Mouse (Mus musculus) left cerebral cortex, postnatal 10 days (tissue): ENCODE measurements around the gene Isy1. TPM values are rescaled to one million over a fixed set of nuclear protein-coding genes. Genes with fewer than 3 reads are reported as not detected.
A peak's percentile ranks its signal among the peaks of the same experiment; 100 is the strongest.
"Not testable (repeated sequence)": the region's sequence is repeated elsewhere in the genome, so short reads cannot be mapped to it uniquely, and the experiment has no call there.

ENCODE experiments used
- DNase-seq, 2 experiments: peaks; one replicate each; pipeline ENCODE4 v3.0.0; 2021 to 2022; ENCODE audit warnings: low spot score in 2 of 2, mixed read lengths in 1 of 2; ENCODE audit errors: extremely low spot score in 1 of 2
- intact Hi-C: fragments of 180-260 bp; cut with DNase I; formaldehyde crosslinking; loops from one replicate; pipeline ENCODE4 v1.15.1; 2025
- total RNA-seq, 2 experiments: library from RNA; stranded (reverse); gene quantifications; 2 replicates each; pipeline ENCODE4 v1.2.3; 2021

Isy1 gene
- total RNA-seq, 2 experiments from 2014 or later: 29.3 to 31.7 TPM

- DNase-seq: no peak
- intact Hi-C loops: no loop called here
Measured at GRCm38 (mm10) chr6:87787108-87787890, 51.3 kb downstream of the Isy1 start.

- DNase-seq: no peak
- intact Hi-C loops: no loop called here
Measured at GRCm38 (mm10) chr6:87786621-87787020, 52.0 kb downstream of the Isy1 start.

GRCm38 (mm10) chr6:87784033-87784432 is 54.6 kb downstream of the Isy1 start:
- no peak for DNase-seq
- intact Hi-C loops: no loop called here

- intact Hi-C loops: no loop called here
- DNase-seq: no peak
Measured at GRCm38 (mm10) chr6:87780546-87781301, 57.9 kb downstream of the Isy1 start.

- no peak for DNase-seq
- intact Hi-C loops: no loop called here
Measured at GRCm38 (mm10) chr6:87779174-87780165, 59.1 kb downstream of the Isy1 start.

- intact Hi-C loops: no loop called here
- DNase-seq: no peak
Measured at GRCm38 (mm10) chr6:87778294-87779173, 60.1 kb downstream of the Isy1 start.

- no peak for DNase-seq
- intact Hi-C loops: no loop called here
Measured at GRCm38 (mm10) chr6:87777842-87778241, 60.8 kb downstream of the Isy1 start, which contains the start of gene Gp9. Gene Gp9 (plus strand): TSS chr6:87778072.

GRCm38 (mm10) chr6:87776663-87777062 is 61.9 kb downstream of the Isy1 start:
- intact Hi-C loops: no loop called here
- DNase-seq: no peak

- intact Hi-C loops: no loop called here
- DNase-seq: no peak
Measured at GRCm38 (mm10) chr6:87775588-87776245, 62.9 kb downstream of the Isy1 start.

- intact Hi-C loops: no loop called here
- no peak for DNase-seq
Measured at GRCm38 (mm10) chr6:87774909-87775308, 63.7 kb downstream of the Isy1 start.

- intact Hi-C loops: no loop called here
- DNase-seq: no peak
Measured at GRCm38 (mm10) chr6:87774466-87774865, 64.1 kb downstream of the Isy1 start.

GRCm38 (mm10) chr6:87770626-87771025 is 68.0 kb downstream of the Isy1 start:
- intact Hi-C loops: no loop called here
- DNase-seq: peak in 1 of 2 experiments; percentile 15

GRCm38 (mm10) chr6:87764296-87764695 is 74.3 kb downstream of the Isy1 start:
- DNase-seq, intact Hi-C loops: not testable (repeated sequence)

Other genes starting within 250 kb of the Isy1 start
- 1 to 10 TPM in 1 of 2 experiments, under 1 TPM in 1; 0.39 to 1.2 TPM for gene Prokr1, start 248.1 kb downstream of the Isy1 start, total RNA-seq
- gene Aplf, start 166.6 kb downstream of the Isy1 start, total RNA-seq: 10 to 100 TPM; 10.8 to 12.8 TPM
- 1 to 10 TPM; 3.5 to 4.2 TPM for gene Efcc1, start 107.9 kb downstream of the Isy1 start, total RNA-seq
- gene Gp9, start 60.7 kb downstream of the Isy1 start, total RNA-seq: under 1 TPM; 0.41 to 0.55 TPM
- 10 to 100 TPM; 17.4 to 17.6 TPM for gene Rab43, start 26.6 kb downstream of the Isy1 start, total RNA-seq
- gene Gm45140, start 3.0 kb downstream of the Isy1 start, total RNA-seq: 1 to 10 TPM; 2.1 to 3.9 TPM
- gene Cnbp, start 12.3 kb upstream of the Isy1 start, total RNA-seq: 100 to 1,000 TPM; 255 TPM
- 100 to 1,000 TPM; 183 to 198 TPM for gene Copg1, start 49.0 kb upstream of the Isy1 start, total RNA-seq
- 10 to 100 TPM; 25.8 to 27.3 TPM for gene Hmces, start 75.1 kb upstream of the Isy1 start, total RNA-seq
- 10 to 100 TPM; 70.6 to 73.5 TPM for gene H1fx, start 142.8 kb upstream of the Isy1 start, total RNA-seq
- gene Rab7, start 206.5 kb upstream of the Isy1 start, total RNA-seq: 100 to 1,000 TPM; 325 to 332 TPM
- 100 to 1,000 TPM; 179 to 193 TPM for gene Rpn1, start 245.7 kb upstream of the Isy1 start, total RNA-seq